Mouse (Mus musculus): ENCODE data around the gene Dennd5b.
"Not testable (repeated sequence)": the region's sequence is repeated elsewhere in the genome, so short reads cannot be mapped to it uniquely, and the experiment has no call there.

The Dennd5b gene

DNA sequence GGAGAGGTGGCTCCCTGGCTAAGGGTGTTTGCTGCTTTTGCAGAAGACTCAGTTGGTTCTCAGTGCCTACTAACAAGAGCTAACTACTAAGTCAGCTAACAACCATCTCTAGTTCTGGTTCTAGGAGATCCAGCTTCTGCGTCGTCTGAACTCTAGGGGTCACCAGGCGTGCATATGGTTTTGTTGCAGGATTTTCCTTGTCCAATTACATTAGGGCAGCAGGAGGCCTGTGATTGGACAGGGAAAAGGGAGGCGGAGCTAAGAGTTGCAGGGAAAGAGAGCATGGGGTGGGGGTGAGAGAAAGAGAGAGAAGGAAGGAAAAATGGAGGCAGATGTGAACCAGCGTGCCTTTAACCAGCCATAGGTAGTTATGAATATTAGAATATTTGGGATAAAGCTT, 83.0 kb downstream of the Dennd5b start:
- DNase-seq (ENCODE audit: low read depth, low spot score): no peak

DNA sequence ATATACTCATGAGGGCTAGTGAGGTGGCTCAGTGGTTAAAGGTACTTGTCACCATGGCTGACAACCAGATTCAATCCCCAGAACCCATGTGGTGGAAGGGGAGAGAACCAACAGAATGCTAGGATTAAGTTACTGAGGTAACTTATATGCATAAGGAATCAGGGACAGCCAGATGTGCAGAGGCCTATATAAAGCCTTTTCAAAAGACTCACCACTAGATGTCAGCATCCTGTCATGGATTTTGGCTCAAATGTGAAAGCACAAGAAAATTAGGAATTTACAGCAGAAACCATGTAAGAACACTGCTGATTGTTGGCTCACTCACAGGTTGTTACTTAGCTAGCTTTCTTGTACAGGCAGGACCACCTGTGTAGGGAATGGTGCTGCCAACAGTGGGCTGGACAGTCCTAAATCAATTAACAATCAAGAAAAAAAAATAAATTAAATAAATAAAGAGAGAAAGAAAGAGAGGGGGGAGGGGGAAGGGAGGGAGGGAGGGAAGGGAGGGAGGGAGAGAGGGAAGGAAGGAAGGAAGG, 90.6 kb downstream of the Dennd5b start:
- DNase-seq (ENCODE audit: low read depth, low spot score): peak; percentile 26

DNA sequence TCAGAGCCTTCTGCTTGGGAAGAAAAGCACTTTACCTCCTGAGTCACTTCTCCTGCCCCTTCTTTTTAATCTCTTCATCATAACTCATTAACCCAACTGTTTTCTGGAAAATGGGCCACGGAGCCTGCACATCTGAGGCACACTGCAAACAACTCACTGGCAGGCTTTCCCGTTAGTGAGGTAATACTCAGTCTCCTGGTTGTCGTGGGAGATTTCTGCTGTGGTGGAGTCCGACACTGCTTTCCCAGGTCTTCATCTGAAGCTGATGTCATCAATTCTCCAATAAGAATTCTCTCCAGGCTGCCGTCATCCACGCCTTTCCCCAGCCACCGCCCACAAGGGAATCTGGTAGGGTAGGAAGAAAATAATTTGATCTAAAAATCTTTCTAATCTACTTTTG, 96.5 kb downstream of the Dennd5b start:
- DNase-seq (ENCODE audit: low read depth, low spot score): no peak

DNA sequence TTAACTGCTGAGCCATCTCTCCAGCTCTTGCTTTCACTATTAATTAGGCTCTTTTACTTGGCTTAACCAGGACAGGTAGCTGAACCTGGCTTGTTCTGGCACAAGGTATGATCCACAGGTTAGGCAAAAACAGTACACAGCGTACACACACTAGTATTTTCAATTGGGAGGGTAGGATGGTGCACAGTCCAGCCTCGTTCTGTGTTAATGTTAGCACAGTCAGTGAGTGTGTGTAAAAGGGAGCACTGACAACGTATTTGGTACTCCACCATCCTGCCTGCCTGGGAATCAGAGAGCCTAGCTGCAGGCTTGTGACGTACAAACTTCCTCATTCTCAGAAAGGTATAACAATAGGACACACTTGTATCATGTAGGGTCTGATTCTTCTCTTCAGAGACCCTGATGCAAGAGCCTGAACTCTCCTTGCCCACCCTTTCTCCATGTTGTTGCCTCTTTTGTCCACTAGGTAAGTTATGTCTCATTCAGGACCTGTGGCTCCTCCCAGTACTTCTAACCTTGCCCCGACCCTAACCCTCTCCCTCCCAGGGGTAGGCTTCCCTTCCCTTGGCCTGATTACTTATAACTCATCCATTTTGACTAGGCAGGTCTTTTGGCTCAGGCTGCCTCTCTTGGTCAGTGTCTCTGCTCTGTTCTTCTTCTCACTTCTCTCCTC, 107.0 kb downstream of the Dennd5b start:
- DNase-seq (ENCODE audit: low read depth, low spot score): no peak

DNA sequence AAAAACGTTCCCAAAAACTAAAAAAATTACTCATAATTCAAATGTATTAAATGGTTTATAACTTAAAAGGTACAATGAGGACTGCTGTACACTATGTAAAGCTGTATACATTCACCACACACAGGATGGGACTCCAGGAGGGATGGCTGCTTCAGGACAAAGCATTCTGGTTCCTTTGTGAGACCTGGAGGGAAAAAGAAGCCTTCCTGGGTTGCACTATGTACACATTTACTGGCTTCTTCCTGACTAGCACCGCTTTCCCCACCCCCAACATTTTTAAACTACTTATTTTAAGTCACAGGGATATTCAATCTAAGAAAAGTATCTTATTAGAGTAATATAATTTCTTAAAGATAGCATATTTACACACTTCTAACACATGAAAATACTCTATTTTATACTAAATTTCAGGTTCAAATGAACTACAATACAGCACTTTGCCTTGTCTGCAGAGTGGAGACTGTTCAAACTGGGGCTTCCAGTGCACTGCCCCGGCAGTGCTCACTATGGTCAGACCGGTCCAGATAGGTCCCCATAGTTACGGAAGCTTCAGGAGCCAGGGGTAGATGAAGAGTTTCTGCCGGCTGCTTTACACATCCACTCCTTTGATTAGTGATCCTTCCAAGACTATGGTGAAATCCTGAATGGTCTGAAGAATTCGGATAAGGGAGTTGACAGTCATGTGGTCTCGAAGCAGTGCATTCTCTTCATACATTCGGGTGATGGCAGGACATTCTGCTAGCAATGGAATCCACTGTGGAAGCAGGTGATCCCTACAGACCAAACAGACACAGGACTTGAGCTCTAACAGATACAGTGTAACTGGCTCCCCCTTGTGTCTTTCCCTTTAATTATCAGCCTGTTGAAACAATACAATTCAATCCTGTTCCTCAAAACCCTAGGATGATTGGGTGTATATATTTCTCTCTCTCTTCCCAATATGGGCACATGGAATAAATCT, 108.1 kb downstream of the Dennd5b start:
- DNase-seq (ENCODE audit: low read depth, low spot score): peak; percentile 16

DNA sequence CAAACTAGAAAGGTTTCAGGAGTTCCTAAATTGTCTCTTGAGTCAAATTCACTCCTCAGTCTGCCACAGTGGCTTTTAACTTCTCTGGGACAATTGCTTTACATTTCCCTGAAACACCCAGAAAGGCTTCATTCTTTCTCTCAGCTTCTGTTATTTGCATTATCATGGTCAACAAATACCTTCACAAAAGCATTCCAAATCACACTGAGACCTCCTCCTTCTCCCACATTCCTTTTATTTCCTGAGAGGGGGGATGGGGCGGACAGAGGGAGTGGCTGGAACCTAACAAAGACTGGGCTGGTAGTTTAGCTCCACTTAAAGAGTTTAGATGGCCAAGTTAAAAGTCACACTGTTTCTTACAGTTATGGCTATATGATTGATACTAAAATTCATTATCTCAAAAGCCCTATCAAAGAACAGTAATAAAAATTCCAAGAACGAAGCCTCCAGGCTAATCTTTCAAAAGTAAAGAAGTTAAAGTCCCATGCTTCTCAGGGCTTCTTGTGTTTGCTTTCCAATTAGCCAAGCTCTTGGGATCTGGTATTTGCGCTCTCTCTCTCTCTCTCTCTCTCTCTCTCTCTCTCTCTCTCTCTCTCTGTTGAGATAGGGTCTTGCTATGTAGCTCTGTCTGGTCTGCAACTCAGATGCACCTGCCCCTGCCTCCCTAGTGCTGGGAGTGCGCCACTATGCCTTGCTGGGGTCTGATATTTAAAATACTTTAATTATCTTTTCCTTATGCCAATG, 108.9 kb downstream of the Dennd5b start:
- no peak for DNase-seq (ENCODE audit: low read depth, low spot score)

DNA sequence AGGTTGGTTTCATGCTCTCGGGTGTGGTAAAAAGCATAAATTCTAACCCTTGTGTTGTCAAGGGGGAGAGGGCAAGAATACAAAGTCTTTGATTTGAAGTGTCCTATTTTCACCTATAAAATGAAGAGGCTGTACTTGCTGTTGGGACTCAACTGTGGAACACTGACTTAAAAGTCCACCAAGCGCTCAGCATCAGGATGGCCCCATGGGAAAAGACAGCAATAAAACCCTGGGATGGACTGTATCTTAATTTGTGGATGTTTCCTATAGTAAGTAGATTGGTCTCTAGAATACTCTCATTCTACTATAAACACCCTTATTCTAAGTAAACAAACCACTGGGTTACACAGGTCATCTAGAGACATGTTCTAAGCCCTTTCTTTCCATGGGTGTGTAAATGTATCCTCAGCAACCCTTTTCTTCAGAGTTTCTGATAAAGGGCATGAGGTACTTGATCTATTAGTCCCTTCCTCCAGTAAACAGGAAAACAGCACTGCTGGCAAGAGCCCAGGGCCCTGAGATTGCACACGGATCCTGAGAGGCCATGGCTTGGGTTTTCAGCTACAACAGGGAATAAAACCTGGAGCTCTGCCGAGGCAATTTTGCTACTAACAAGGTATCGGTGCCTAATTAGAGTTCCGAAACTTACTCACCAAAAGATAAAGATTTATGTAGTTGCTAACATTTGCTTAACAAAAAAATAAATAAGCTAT, 109.7 kb downstream of the Dennd5b start:
- no peak for DNase-seq (ENCODE audit: low read depth, low spot score)

DNA sequence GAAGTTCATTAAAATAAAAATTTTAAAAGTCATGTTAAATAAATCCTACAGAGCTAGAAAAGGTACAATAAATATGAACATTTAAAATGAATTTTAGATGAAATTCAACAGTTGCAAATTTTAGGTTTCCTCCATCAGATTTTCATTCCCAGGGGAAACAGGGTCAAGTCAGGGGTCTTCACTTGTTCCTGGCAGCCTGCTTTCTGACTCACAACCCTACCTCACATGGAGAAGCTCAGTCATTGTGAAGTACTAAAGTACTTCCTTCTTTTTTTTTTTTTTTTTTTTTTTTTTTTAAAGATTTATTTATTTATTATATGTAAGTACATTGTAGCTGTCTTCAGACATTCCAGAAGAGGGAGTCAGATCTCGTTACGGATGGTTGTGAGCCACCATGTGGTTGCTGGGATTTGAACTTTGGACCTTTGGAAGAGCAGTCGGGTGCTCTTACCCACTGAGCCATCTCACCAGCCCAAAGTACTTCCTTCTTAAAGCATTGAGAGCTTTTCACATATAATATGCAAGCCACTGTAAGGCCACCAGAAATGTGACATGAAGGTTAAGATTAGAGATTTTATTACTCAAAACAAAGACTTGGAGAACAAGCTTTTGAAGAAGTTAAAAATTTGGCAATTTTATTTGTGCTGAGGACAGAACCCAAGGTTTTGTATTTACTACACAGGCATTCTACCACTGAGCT, 111.5 kb downstream of the Dennd5b start:
- not testable (repeated sequence) for DNase-seq (ENCODE audit: low read depth, low spot score)

DNA sequence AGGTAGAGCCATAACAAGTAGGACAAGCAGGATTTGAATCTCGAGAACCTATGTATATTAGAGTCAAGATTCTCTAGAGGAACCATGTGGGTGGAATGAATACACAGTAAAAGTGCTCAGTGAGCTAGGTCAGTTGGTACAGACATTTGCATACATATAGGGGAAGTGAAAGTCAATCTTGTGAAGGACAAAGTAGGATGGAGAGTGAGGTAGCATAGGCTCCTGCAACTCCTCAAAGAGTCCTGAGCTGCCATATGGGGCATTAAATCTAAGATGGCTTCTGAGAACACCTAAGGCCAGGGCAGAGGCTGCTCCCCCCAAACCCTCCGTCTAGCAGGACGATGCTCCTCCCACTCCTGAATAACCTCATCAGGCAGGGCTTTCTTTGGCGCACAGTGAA, 115.5 kb downstream of the Dennd5b start:
- no peak for DNase-seq (ENCODE audit: low read depth, low spot score)

DNA sequence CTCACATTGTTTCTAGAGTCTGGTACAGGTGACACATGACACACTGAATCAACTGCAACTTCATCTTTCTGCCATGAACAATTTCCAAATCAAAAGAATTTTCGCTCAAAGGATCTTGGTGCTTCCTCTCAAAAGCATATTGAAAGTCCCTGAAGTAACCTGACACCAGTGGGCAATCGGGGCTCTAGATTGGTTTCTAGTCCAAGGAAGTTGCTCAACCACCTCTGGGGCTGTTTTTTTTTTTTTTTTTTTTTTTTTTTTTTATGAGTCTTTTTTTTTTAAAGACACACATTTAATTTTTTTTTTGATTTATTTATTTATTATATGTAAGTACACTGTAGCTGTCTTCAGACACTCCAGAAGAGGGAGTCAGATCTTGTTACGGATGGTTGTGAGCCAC, 121.0 kb downstream of the Dennd5b start:
- no peak for DNase-seq (ENCODE audit: low read depth, low spot score)

DNA sequence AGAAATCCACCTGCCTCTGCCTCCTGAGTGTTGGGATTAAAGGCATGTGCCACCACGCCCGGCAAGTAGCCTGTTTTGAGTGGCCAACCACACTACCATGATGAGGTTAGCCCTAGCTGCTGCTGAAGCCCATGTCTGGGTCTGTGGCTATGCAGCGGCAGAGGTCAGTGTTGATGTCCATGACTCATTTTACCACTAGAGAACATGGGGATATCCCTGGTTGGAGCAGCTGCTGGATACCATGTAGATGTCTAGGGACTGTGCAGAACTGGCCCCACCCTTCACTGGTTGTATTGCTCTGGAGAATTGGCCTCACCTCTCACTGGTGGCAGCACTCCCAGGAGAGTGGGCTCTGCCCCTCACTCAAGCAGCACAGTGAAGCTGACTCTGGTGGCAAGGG, 126.4 kb downstream of the Dennd5b start:
- DNase-seq (ENCODE audit: low read depth, low spot score): no peak

DNA sequence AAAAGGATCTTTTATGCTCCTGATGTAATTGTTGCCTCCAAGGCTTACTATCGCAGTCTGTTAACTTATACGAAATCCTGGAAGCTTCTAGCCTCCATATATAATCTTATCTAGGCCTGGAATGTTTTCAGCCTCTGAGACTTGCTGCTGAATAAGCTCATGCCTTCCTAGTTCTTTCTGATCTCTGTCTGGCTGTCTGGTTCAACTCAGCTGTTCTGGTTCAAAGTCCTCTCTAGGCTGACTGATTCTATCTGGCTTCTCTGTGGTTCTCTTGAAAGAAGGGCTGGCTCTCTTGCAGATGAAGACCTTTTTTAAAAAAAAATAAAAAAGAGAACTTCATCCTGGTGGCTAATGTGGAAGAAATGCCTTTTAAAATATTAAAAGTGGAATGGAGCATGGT, 128.6 kb downstream of the Dennd5b start:
- no peak for DNase-seq (ENCODE audit: low read depth, low spot score)

DNA sequence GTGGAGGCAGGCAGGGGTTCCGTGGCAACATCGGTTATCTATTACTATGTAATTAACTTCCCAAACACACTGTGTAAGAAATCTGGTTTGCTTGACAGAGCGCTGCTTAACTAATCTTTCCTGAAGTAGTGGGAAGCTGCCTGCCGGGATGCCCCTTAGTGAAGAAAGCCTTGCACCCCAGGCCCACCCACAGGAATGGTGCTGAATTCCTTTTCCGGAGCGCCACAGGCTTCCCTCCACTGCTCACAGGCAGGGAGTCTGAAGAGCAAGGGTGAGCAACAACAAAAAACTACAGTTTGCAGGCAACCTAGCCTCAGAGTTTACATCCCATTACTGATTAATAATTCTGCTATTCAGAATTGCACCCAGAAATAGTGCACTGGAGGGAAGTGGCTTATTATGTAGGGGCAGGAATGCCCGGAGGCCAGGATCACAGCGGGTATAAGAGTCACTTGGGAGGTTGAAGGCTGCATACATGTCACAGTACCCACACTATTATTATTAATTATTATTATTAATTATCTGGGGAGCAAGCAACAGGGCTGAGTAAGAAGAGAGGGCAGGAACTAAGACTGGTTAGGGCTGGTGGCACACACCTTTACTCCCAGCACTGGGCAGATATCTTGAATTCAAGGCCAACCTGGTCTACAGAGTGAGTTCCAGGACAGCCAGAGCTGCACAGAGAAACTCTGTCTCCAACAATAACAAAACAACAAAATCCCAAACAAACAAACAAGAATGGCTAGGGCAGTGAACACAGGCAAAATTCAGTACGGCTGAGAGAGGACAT, 129.2 kb downstream of the Dennd5b start:
- no peak for DNase-seq (ENCODE audit: low read depth, low spot score)

DNA sequence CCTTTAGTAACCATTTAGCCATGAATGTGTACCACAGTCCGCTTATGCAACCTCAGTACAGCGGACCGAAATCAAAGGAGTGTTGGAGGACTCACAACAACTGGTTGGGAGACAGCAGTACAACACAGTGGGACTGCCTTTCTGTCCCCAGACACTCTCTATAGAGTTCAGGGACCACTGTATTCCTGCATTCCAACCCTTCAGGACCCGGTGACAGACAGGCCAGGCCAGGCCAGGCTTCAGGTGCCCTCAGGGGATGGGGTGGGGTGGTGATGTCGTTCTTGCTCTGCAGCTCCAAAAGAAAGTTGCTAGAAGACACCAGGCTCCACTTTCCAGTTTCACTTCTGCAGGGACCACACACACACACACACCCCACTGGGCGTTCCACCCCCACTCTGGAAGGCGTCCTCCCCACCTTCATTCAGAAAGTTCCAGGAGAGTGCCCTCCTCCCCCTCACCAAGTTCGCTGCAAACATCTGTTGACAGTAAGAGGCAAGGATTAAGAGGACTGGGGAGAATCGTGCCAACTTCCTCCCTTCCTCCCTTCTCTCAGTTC, 130.0 kb downstream of the Dennd5b start:
- DNase-seq (ENCODE audit: low read depth, low spot score): no peak

DNA sequence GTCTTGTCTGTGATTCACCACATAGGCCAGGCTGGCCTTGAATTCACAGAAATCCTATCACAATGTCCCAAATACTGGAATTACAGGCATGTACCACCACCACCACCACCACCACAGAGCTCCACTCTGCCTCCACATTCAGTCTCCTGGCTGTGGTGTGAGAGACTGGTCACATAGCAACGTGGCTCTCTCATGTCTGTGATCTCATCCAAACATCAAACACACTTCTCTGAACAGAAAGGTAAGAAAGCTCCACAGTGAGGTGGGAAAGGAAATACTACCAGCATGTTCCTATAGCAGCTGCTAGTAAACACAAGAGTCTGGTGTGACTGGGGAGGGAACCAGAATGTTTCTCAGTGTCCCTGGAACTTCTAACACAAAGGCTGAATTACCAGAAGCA, 140.2 kb downstream of the Dennd5b start:
- no peak for DNase-seq (ENCODE audit: low read depth, low spot score)

DNA sequence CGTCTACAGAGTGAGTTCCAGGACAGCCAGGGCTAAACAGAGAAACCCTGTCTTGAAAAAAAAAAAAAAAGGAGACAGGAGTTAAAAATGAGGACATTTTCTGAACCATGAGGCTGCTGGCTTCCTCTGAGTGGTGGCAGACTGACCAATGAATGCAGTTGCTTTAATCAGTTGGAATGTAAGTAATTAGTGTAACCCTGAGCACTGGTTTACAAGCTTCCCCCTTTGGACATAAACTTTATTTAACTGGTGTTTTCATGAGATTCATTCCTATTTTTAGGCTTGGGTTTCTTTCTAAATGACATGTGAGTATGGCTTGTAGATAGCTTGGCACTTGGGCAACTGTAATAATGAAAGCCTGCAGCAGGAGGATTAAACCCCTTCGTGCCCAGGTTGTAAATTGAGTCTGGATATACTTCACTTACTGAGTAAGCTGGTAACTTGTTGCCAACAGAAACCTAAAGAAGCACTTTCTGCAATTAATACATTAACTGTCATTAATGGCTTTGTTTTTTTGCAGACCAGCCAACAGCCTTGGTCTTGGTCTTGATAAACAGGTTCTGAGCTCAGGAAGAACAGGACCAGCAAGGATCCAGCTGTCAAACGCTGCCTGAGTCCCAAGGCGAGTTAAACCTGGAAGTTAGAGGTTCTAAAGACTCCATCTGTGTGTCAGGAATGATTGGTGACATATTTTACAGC, 141.8 kb downstream of the Dennd5b start:
- DNase-seq (ENCODE audit: low read depth, low spot score): no peak

DNA sequence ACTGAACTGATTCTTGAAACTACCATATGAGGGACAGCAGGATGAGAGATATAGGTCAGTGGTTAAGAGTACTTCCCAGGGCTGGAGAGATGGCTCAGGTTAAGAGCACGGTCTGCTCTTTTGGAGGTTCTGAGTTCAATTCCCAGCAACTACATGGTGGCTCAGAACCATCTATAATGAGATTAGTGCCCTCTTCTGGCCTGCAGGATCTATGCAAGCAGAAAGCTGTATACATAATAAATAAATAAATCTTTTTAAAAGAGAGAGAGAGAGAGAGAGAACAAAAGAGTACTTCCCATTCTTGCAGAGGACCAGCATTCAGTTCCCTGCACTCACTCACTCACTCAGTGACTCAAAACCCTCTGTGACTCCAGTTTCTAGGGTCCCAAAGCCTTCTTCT, 142.8 kb downstream of the Dennd5b start:
- no peak for DNase-seq (ENCODE audit: low read depth, low spot score)

DNA sequence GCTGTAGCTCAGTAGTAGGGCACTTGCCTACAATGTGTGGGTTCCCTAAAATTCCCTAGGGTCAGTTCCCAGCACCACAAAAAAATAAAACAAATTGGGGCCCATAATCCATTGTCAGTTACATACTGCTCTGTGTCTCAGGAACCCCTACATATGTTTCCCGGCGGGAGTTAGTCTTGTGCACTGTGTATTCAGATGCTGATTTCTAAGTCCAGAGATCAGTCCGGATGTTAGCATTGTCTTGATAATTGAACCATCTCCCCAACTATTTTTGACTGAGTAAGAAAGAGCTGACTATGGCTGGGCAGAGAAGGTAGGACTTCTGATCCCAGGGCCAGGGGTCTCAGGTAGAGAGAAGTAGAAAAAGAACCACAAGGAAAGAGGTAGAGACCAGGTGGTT, 144.4 kb downstream of the Dennd5b start:
- no peak for DNase-seq (ENCODE audit: low read depth, low spot score)

Measured in telencephalon, adult 2 months (tissue).